Mouse (Mus musculus) cerebellum, adult 2 months (tissue): ENCODE results near the gene Olfr1364.

Source experiments
- CTCF ChIP-seq: fragments of 200-500 bp; IDR thresholded peaks from 2 replicates; pipeline ENCODE4 v1.5.1; 2011; ENCODE audit warnings: low read depth, mild to moderate bottlenecking, control low read depth, low read length, moderate library complexity, borderline replicate concordance; ENCODE audit not compliant: insufficient read depth
- POLR2A ChIP-seq: fragments of 200-500 bp; IDR thresholded peaks from 2 replicates; pipeline ENCODE4 v1.6.1; 2011; ENCODE audit warnings: low read length, control low read depth, borderline replicate concordance; ENCODE audit not compliant: insufficient read depth

DNA sequence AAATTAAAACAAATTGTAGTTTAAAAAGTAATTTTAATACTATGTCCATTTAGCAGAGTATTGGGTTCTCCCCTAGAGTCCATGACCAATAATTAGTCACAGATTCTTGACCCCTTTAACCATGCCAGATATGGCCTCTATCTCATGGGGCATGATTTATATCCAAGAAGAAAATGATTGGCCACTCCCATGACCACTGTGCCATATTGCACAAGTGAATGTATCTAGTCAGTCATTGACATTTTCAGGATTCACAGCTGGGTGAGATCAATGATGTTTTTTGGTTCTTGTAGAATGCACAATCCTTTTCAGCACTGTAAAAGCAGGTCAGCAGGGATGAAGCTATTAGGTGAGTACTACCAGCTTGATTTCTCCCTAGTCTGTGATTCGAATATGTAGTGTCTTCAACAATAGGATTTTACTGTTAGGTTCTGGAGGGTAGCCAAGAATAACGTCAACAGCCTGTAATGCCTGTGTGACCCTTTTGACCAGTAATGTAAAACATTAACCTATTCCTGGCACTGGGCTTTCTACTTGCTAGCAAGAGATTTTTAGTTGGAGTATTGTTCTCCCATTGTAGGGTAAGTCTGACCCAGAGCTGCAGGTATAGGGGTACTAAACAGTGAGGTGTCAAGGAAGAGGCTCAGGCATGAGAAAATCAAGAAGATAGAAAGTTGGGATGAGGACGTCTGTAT, 31.0 kb downstream of the Olfr1364 start:
- TF ChIP-seq CTCF (no peak), POLR2A (no peak)
